In the genomic region with DNA sequence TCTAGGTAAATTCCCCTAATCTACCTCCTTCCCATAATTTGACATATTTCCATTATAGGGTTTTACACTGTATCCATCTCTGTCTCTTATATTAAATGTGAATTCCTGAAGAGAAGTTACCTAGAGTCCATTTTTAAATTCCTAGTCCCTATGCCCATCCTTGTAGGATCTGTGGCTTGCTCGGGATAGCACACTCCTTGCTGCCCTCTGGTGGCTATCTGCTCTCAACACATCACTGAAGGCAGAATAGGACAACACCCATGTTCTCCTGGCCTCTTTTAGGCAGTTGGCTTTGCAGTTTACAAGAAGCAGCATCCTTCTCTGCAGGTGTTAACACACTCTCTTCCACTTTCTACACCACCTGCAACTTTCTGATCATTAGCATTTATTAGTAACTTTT, we compare ENCODE assay signal across 10 mouse cellular contexts. TPM values are rescaled to one million over a fixed set of nuclear protein-coding genes. Genes with fewer than 3 reads are reported as not detected.
A peak's percentile ranks its signal among the peaks of the same experiment; 100 is the strongest.
DNase-seq lines count a peak whose midpoint lies in the region; ATAC-seq lines count a peak whose summit lies in the region.
"Had no signal": no experiment of that assay in that cellular context is flagged by ENCODE, and none has a peak within 500 bp of the region (broad histone marks: within the 10 kb centered on the region; RNA-seq: fewer than 3 reads in every experiment).

No protein-coding gene starts in this region.

- no peaks in the 10 kb centered on the region for H3K36me3 ChIP-seq in hindbrain, embryonic 14.5 days (replicated peaks; ENCODE audit: control insufficient read depth, insufficient read depth)
- no peaks in the 10 kb centered on the region for H3K36me3 ChIP-seq in hindbrain, embryonic 12.5 days
- H3K36me3 ChIP-seq: embryonic facial prominence, embryonic 13.5 days; liver, embryonic 13.5 days had no signal

- no peak overlapping the region for H3K27ac ChIP-seq in hindbrain, embryonic 14.5 days
- no peak overlapping the region for H3K27ac ChIP-seq in hindbrain, embryonic 12.5 days
- H3K27ac ChIP-seq: embryonic facial prominence, embryonic 13.5 days; liver, embryonic 13.5 days had no signal

- DNase-seq in hindbrain, embryonic 14.5 days (ENCODE audit: low spot score) = peak; percentile 78
- DNase-seq in B cell, adult 2 months = peak; percentile 20 to 23
- DNase-seq in NIH3T3 (ENCODE audit: low read depth) = peak; percentile 69
- DNase-seq in induced T-regulatory cell, adult 2 months (ENCODE audit: low read depth) = peak; percentile 62
- no peak for DNase-seq in spleen, postnatal 14 days (ENCODE audit: low spot score in 2 of 2)
- DNase-seq: liver, embryonic 13.5 days had no signal

- H3K4me2 ChIP-seq in hindbrain, embryonic 14.5 days (replicated peaks) = no peak overlapping the region
- no peak overlapping the region for H3K4me2 ChIP-seq in hindbrain, embryonic 12.5 days (replicated peaks)
- H3K4me2 ChIP-seq: embryonic facial prominence, embryonic 13.5 days; liver, embryonic 13.5 days had no signal

- H3K9me3 ChIP-seq in hindbrain, embryonic 14.5 days (ENCODE audit: control insufficient read depth, low read length) = no peaks in the 10 kb centered on the region
- H3K9me3 ChIP-seq in hindbrain, embryonic 12.5 days (replicated peaks) = no peaks in the 10 kb centered on the region
- H3K9me3 ChIP-seq: embryonic facial prominence, embryonic 13.5 days; liver, embryonic 13.5 days had no signal

- no peaks in the 10 kb centered on the region for H3K27me3 ChIP-seq in hindbrain, embryonic 14.5 days (ENCODE audit: control insufficient read depth, insufficient read depth, low read length)
- no peaks in the 10 kb centered on the region; the same call in 1 of the 2 replicates for H3K27me3 ChIP-seq in hindbrain, embryonic 12.5 days
- H3K27me3 ChIP-seq: embryonic facial prominence, embryonic 13.5 days had no signal

- no peak overlapping the region for H3K4me3 ChIP-seq in hindbrain, embryonic 14.5 days (replicated peaks; ENCODE audit: low read length)
- no peak overlapping the region for H3K4me3 ChIP-seq in hindbrain, embryonic 12.5 days
- H3K4me3 ChIP-seq: embryonic facial prominence, embryonic 13.5 days; liver, embryonic 13.5 days had no signal

- H3K9ac ChIP-seq in hindbrain, embryonic 14.5 days = no peak overlapping the region
- H3K9ac ChIP-seq in hindbrain, embryonic 12.5 days = no peak overlapping the region
- H3K9ac ChIP-seq: embryonic facial prominence, embryonic 13.5 days; liver, embryonic 13.5 days had no signal

- peaks cover 8% of the 10 kb centered on the region for H3K4me1 ChIP-seq in hindbrain, embryonic 14.5 days (replicated peaks; ENCODE audit: control insufficient read depth, insufficient read depth, low read length)
- peaks cover 7% of the 10 kb centered on the region for H3K4me1 ChIP-seq in hindbrain, embryonic 12.5 days

- 16% methylated on average over 1 of the region's 1 CpGs for WGBS in hindbrain, embryonic 14.5 days
- 10% methylated on average over 1 of the region's 1 CpGs for WGBS in hindbrain, embryonic 12.5 days

- ATAC-seq in hindbrain, embryonic 14.5 days (ENCODE audit: low FRiP score) = no peak
- no peak for ATAC-seq in hindbrain, embryonic 12.5 days (ENCODE audit: low FRiP score)
- peak; percentile 62 for ATAC-seq in common myeloid progenitor, adult 5-6 weeks (replicated peaks; ENCODE audit: low read depth, poor library complexity, severe bottlenecking)
- ATAC-seq in megakaryocyte, adult 5-6 weeks (ENCODE audit: poor library complexity, severe bottlenecking) = peak; percentile 43

RNA-seq across cellular contexts. Expression of a gene that starts 4.0 kb away (rescaled TPM):
- polyA plus RNA-seq in hindbrain, embryonic 14.5 days (2014; fragmentation: Nextera tagmentation; extraction: Ambion mirVana) = 26.5 and 28.1 TPM in 2 replicates
- polyA plus RNA-seq in hindbrain, embryonic 12.5 days (2016; fragmentation: Nextera tagmentation; extraction: Ambion mirVana) = 28.0 and 31.1 TPM in 2 replicates
- 14.4 and 20.1 TPM in 2 replicates for total RNA-seq in common myeloid progenitor, adult 5-6 weeks (2017)
- total RNA-seq in megakaryocyte, adult 5-6 weeks (2015) = 8.2 and 10.4 TPM in 2 replicates
- 10.8 and 11.3 TPM in 2 replicates for total RNA-seq in megakaryocyte, adult 5-6 weeks (2017)

Comparison
In these comparisons a context has a peak if more than half of its experiments do, and no peak if none do; other contexts are left out.
1. ATAC-seq: peak in common myeloid progenitor, adult 5-6 weeks (single experiment) and megakaryocyte, adult 5-6 weeks (single experiment); none in hindbrain, embryonic 14.5 days (single experiment) and hindbrain, embryonic 12.5 days (single experiment).
2. DNase-seq: peak in hindbrain, embryonic 14.5 days (single experiment), B cell, adult 2 months (2 of 2), NIH3T3 (single experiment) and induced T-regulatory cell, adult 2 months (single experiment); none in spleen, postnatal 14 days (0 of 2).